Mouse (Mus musculus): ENCODE results near the gene Ppp1r12a.

DNA sequence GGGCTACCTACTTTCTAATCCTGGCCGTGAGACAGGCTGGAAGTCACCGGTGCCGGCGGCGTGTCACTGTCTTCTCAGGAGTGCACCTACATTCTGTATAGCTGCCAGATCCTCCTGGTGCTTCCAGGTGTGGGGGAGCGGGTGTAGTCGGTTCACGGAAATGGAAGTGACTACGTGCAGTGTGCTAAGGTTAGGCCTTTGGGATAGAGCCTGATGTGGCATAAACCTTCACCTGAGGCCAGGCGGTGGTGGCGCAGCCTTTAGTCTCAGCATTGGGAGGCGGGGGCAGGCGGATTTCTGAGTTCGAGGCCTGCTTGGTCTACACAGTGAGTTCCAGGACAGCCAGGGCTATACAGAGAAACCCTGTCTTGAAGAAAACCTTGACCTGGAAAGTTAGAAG is 3.0 kb upstream of the Ppp1r12a start:
- no peak for TF ChIP-seq CTCF (IDR thresholded peaks at IDR 0.05)
- no peak for TF ChIP-seq EP300 (IDR thresholded peaks at IDR 0.05)
